Mouse (Mus musculus) activated CD4-positive, CD25-positive, alpha-beta regulatory T cell, adult 4 months (primary cell): Measurements from ENCODE around the gene Oasl2. TPM values are rescaled to one million over a fixed set of nuclear protein-coding genes. Genes with fewer than 3 reads are reported as not detected.
"Not testable (repeated sequence)": the region's sequence is repeated elsewhere in the genome, so short reads cannot be mapped to it uniquely, and the experiment has no call there.

Experiments
- ATAC-seq: one replicate; pipeline ENCODE4 v1.8.0; 2017
- polyA plus RNA-seq, 2 experiments: library from polyadenylated mRNA; unstranded; fragments of 100-300 nt; shearing (Covaris generic); gene quantifications; one replicate each; pipeline ENCODE4 v1.2.1; 2017

Oasl2 gene
- 10 to 100 TPM in 1 of 2 experiments, 1 to 10 TPM in 1; 6.8 to 14.9 TPM for polyA plus RNA-seq

GRCm38 (mm10) chr5:114896688-114897373 lies at the start of gene Oasl2:
TSS of gene Oasl2 (plus strand) at chr5:114896936.
- ATAC-seq, result peak; percentile 35

- no peak for ATAC-seq
These were observed 45.0 kb upstream of the Oasl2 start for GRCm38 (mm10) chr5:114851565-114852236.

GRCm38 (mm10) chr5:114853364-114853763 lies 43.4 kb upstream of the Oasl2 start, which contains the start of gene 4930519G04Rik:
TSS of gene 4930519G04Rik (plus strand) at chr5:114853664.
- not testable (repeated sequence) for ATAC-seq

GRCm38 (mm10) chr5:114858582-114858981 lies 38.2 kb upstream of the Oasl2 start, which contains the start of gene Gm9936:
TSS of gene Gm9936 (minus strand) at chr5:114858682.
- ATAC-seq, result no peak

- no peak for ATAC-seq
These were observed 37.5 kb upstream of the Oasl2 start for GRCm38 (mm10) chr5:114859253-114859652.

GRCm38 (mm10) chr5:114861730-114862129 lies 35.0 kb upstream of the Oasl2 start:
- ATAC-seq, result no peak

GRCm38 (mm10) chr5:114864813-114865212 lies 31.9 kb upstream of the Oasl2 start:
- peak; percentile 84 for ATAC-seq

- no peak for ATAC-seq
These were observed 31.5 kb upstream of the Oasl2 start for GRCm38 (mm10) chr5:114865279-114865678.

- ATAC-seq, result no peak
These were observed 20.9 kb upstream of the Oasl2 start for GRCm38 (mm10) chr5:114875858-114876257.

GRCm38 (mm10) chr5:114876331-114876730 lies 20.4 kb upstream of the Oasl2 start:
- no peak for ATAC-seq

- no peak for ATAC-seq
These were observed 19.2 kb upstream of the Oasl2 start for GRCm38 (mm10) chr5:114877487-114877886.

- ATAC-seq, result no peak
These were observed 17.3 kb upstream of the Oasl2 start for GRCm38 (mm10) chr5:114879399-114879798.

GRCm38 (mm10) chr5:114882319-114882718 lies 14.4 kb upstream of the Oasl2 start:
- ATAC-seq, result not testable (repeated sequence)

GRCm38 (mm10) chr5:114883022-114883421 lies 13.7 kb upstream of the Oasl2 start:
- ATAC-seq, result no peak

GRCm38 (mm10) chr5:114886801-114887200 lies 9.9 kb upstream of the Oasl2 start:
- ATAC-seq, result no peak

GRCm38 (mm10) chr5:114888995-114889394 lies 7.7 kb upstream of the Oasl2 start:
- no peak for ATAC-seq

GRCm38 (mm10) chr5:114895542-114895941 lies 1.2 kb upstream of the Oasl2 start:
- no peak for ATAC-seq

GRCm38 (mm10) chr5:114897374-114897793 lies 648 bp downstream of the Oasl2 start:
- peak; percentile 90 for ATAC-seq

- ATAC-seq, result no peak
These were observed 2.1 kb downstream of the Oasl2 start for GRCm38 (mm10) chr5:114898857-114899256.

GRCm38 (mm10) chr5:114902413-114902812 lies 5.7 kb downstream of the Oasl2 start:
- peak; percentile 28 for ATAC-seq

GRCm38 (mm10) chr5:114908598-114909305 lies 12.0 kb downstream of the Oasl2 start:
- ATAC-seq, result no peak

- ATAC-seq, result no peak
These were observed 16.9 kb downstream of the Oasl2 start for GRCm38 (mm10) chr5:114913686-114914085.

- no peak for ATAC-seq
These were observed 18.1 kb downstream of the Oasl2 start for GRCm38 (mm10) chr5:114914855-114915254.
